Mouse (Mus musculus) midbrain, embryonic 16.5 days (tissue): ENCODE results near the gene Sla2. TPM values are rescaled to one million over a fixed set of nuclear protein-coding genes. Genes with fewer than 3 reads are reported as not detected.

Source experiments
- ATAC-seq: fragments of 200-750 bp; cut with Nextera tagmentation; 2 replicates; pipeline ENCODE4 v1.8.0; 2017; ENCODE audit warnings: moderate TSS enrichment
- H3K27ac ChIP-seq: fragments of 300-500 bp; sonication (generic); 2 replicates; pipeline ENCODE4 v1.5.1; 2014; ENCODE audit warnings: mild to moderate bottlenecking, low read length, mixed read lengths
- H3K27me3 ChIP-seq: fragments of 300-500 bp; sonication (generic); 2 replicates; pipeline ENCODE4 v1.6.1; 2014; ENCODE audit warnings: low read depth, low read length, mixed read lengths; ENCODE audit not compliant: control insufficient read depth, insufficient read depth
- H3K36me3 ChIP-seq: fragments of 300-500 bp; sonication (generic); 2 replicates; pipeline ENCODE4 v1.6.1; 2014; ENCODE audit warnings: mild to moderate bottlenecking, low read length, moderate library complexity, mixed read lengths; ENCODE audit not compliant: control insufficient read depth, insufficient read depth
- H3K4me1 ChIP-seq: fragments of 300-500 bp; sonication (generic); 2 replicates; pipeline ENCODE4 v1.6.1; 2014; ENCODE audit warnings: mild to moderate bottlenecking, low read length, mixed read lengths; ENCODE audit not compliant: control insufficient read depth, insufficient read depth
- H3K4me2 ChIP-seq: fragments of 300-500 bp; sonication (generic); 2 replicates; pipeline ENCODE4 v1.6.1; 2014; ENCODE audit warnings: mild to moderate bottlenecking, low read length, mixed read lengths
- H3K4me3 ChIP-seq: fragments of 300-500 bp; sonication (generic); 2 replicates; pipeline ENCODE4 v1.5.1; 2014; ENCODE audit warnings: low read depth, mild to moderate bottlenecking, low read length, moderate library complexity, mixed read lengths
- H3K9ac ChIP-seq: fragments of 300-500 bp; sonication (generic); 2 replicates; pipeline ENCODE4 v1.6.1; 2014; ENCODE audit warnings: low read depth, low read length, mixed read lengths
- H3K9me3 ChIP-seq: fragments of 300-500 bp; sonication (generic); replicated peaks from 2 replicates; pipeline ENCODE4 v1.6.1; 2014; ENCODE audit warnings: mild to moderate bottlenecking, low read length, mixed read lengths; ENCODE audit not compliant: control insufficient read depth, poor library complexity, severe bottlenecking
- WGBS: fragments of 180-500 bp; shearing (Covaris S2); extraction: QIAGEN DNeasy Blood & Tissue Kit; methylation state at CpG from one replicate; pipeline ENCODE4 v1.1.7; 2014; 5-methylcytosine and 5-hydroxymethylcytosine counted together
- polyA plus RNA-seq: library from polyadenylated mRNA; unstranded; fragments of >200 nt; fragmentation: Nextera tagmentation; extraction: Ambion mirVana; gene quantifications from 2 replicates; pipeline ENCODE4 v1.2.1, GENCODE M21; 2015

Sla2 gene
- polyA plus RNA-seq, 1 experiment from 2014 or later, result not detected

GRCm38 (mm10) chr2:156864481-156864880, 22.5 kb downstream of the Sla2 start:
- Histone ChIP-seq H3K4me3 (no peak overlapping the region), H3K27me3 (no peaks in the 10 kb centered on the region), H3K27ac (no peak overlapping the region), H3K4me2 (no peak overlapping the region), H3K36me3 (peaks cover 3% of the 10 kb centered on the region; the same call in 1 of the 2 replicates), H3K9ac (no peak overlapping the region), H3K4me1 (peaks cover 24% of the 10 kb centered on the region), H3K9me3 (no peaks in the 10 kb centered on the region)
- no peak for ATAC-seq
- 80% methylated on average over 3 of the region's 3 CpGs for WGBS

GRCm38 (mm10) chr2:156863487-156864160, 23.4 kb downstream of the Sla2 start:
- peaks cover 3% of the 10 kb centered on the region for H3K36me3 ChIP-seq
- peak overlapping the region; percentile 98 for H3K4me3 ChIP-seq
- no peaks in the 10 kb centered on the region for H3K9me3 ChIP-seq
- H3K9ac ChIP-seq, result peak overlapping the region; percentile 92
- H3K27ac ChIP-seq, result peak overlapping the region; percentile 71
- WGBS, result 5% methylated on average over 28 of the region's 28 CpGs
- peak overlapping the region; percentile 98 for H3K4me2 ChIP-seq
- ATAC-seq, result no peak
- H3K4me1 ChIP-seq, result peaks cover 24% of the 10 kb centered on the region
- H3K27me3 ChIP-seq, result no peaks in the 10 kb centered on the region

- Histone ChIP-seq H3K36me3 (peaks cover 6% of the 10 kb centered on the region), H3K9me3 (no peaks in the 10 kb centered on the region), H3K4me2 (peak within 1 kb of the TSS; percentile 98), H3K9ac (peak within 1 kb of the TSS; percentile 92), H3K27me3 (no peaks in the 10 kb centered on the region), H3K4me3 (peak within 1 kb of the TSS; percentile 98), H3K27ac (peak within 1 kb of the TSS; percentile 91), H3K4me1 (peaks cover 24% of the 10 kb centered on the region)
- under 1% methylated on average over 86 of the region's 98 CpGs for WGBS
- peak; percentile 97 for ATAC-seq
These were observed 24.1 kb downstream of the Sla2 start, which contains the start of gene Rab5if for GRCm38 (mm10) chr2:156862772-156863486. TSS of gene Rab5if (plus strand) at chr2:156863128.

- Histone ChIP-seq H3K4me2 (peak overlapping the region; percentile 85), H3K27ac (peak overlapping the region; percentile 91), H3K9me3 (no peaks in the 10 kb centered on the region), H3K4me3 (peak overlapping the region; percentile 98), H3K9ac (peak overlapping the region; percentile 68), H3K27me3 (no peaks in the 10 kb centered on the region), H3K4me1 (peaks cover 24% of the 10 kb centered on the region), H3K36me3 (peaks cover 6% of the 10 kb centered on the region)
- WGBS, result under 1% methylated on average over 19 of the region's 19 CpGs
- ATAC-seq, result peak; percentile 21; the same call in 1 of the 2 replicates
These were observed 24.8 kb downstream of the Sla2 start for GRCm38 (mm10) chr2:156862041-156862717.

GRCm38 (mm10) chr2:156858671-156859070, 28.3 kb downstream of the Sla2 start:
- no peak for ATAC-seq
- H3K27me3 ChIP-seq, result no peaks in the 10 kb centered on the region

GRCm38 (mm10) chr2:156857835-156858234, 29.2 kb downstream of the Sla2 start, which contains the start of gene 4930518I15Rik:
TSS of gene 4930518I15Rik (minus strand) at chr2:156857946.
- Histone ChIP-seq H3K27ac (no peak within 1 kb of the TSS), H3K27me3 (no peaks in the 10 kb centered on the region), H3K4me2 (no peak within 1 kb of the TSS), H3K9me3 (no peaks in the 10 kb centered on the region), H3K9ac (no peak within 1 kb of the TSS), H3K4me1 (peaks cover 17% of the 10 kb centered on the region), H3K4me3 (no peak within 1 kb of the TSS), H3K36me3 (peaks cover 7% of the 10 kb centered on the region)
- ATAC-seq, result no peak
- 92% methylated on average over 2 of the region's 2 CpGs for WGBS

More at GRCm38 (mm10) chr2:156858671-156859070, 28.3 kb downstream of the Sla2 start:
- Histone ChIP-seq H3K4me1 (peaks cover 18% of the 10 kb centered on the region), H3K27ac (no peak overlapping the region), H3K9me3 (no peaks in the 10 kb centered on the region), H3K36me3 (peaks cover 7% of the 10 kb centered on the region), H3K4me3 (no peak overlapping the region), H3K9ac (no peak overlapping the region), H3K4me2 (no peak overlapping the region)
- WGBS, result 89% methylated on average over 7 of the region's 7 CpGs

- Histone ChIP-seq H3K27me3 (no peaks in the 10 kb centered on the region), H3K9ac (no peak overlapping the region), H3K36me3 (peaks cover 7% of the 10 kb centered on the region), H3K9me3 (no peaks in the 10 kb centered on the region), H3K27ac (no peak overlapping the region), H3K4me3 (no peak overlapping the region), H3K4me1 (peaks cover 17% of the 10 kb centered on the region), H3K4me2 (no peak overlapping the region)
- WGBS, result 74% methylated on average over 3 of the region's 3 CpGs
- no peak for ATAC-seq
These were observed 29.6 kb downstream of the Sla2 start for GRCm38 (mm10) chr2:156857385-156857791.

- Histone ChIP-seq H3K4me3 (no peak overlapping the region), H3K27ac (no peak overlapping the region), H3K4me1 (peaks cover 11% of the 10 kb centered on the region), H3K9ac (no peak overlapping the region), H3K4me2 (no peak overlapping the region), H3K9me3 (no peaks in the 10 kb centered on the region), H3K27me3 (no peaks in the 10 kb centered on the region), H3K36me3 (peaks cover 7% of the 10 kb centered on the region)
- no peak for ATAC-seq
- WGBS, result 96% methylated on average over 1 of the region's 1 CpGs
These were observed 30.7 kb downstream of the Sla2 start for GRCm38 (mm10) chr2:156856311-156856710.
